In the genomic region with DNA sequence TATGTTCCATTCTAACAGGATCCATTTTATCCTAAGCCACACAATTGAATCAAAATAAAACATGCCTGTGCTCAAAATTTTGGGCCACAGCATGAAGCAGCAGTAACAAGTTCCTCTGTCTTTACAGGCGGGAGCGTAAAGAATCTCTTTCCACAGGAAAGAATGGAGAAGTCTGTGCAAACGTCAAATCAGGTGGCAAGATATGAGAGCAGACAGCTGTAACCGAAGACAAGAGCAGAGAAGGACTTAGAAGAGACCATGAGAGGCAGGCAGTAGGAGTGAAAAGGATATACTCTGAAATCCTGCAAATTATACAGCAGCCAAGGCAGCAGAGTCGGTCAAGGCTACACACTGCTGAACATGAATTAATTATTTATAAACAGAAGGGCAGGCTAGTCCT, we compare ENCODE assay signal across 30 mouse cellular contexts. TPM values are rescaled to one million over a fixed set of nuclear protein-coding genes. Genes with fewer than 3 reads are reported as not detected.
DNase-seq lines count a peak whose midpoint lies in the region; ATAC-seq and TF ChIP-seq lines count a peak whose summit lies in the region.
"Had no signal": no experiment of that assay in that cellular context is flagged by ENCODE, and none has a peak within 500 bp of the region (broad histone marks: within the 10 kb centered on the region; RNA-seq: fewer than 3 reads in every experiment).

No protein-coding gene starts in this region.

- no peak overlapping the region for H3K4me3 ChIP-seq in kidney, adult 2 months (ENCODE audit: insufficient read depth, low read depth, low read length)
- H3K4me3 ChIP-seq in kidney, embryonic 15.5 days (replicated peaks): no peak overlapping the region
- no peak overlapping the region for H3K4me3 ChIP-seq in midbrain, embryonic 14.5 days (replicated peaks; ENCODE audit: low read depth, low read length)
- no peak overlapping the region for H3K4me3 ChIP-seq in midbrain, postnatal 0 days (ENCODE audit: low read depth, low read length)
- no peak overlapping the region for H3K4me3 ChIP-seq in MEL (ENCODE audit: control insufficient read depth in 1 of 2, insufficient read depth in 1 of 2, low read depth in 2 of 2, low read length in 2 of 2)
- no peak overlapping the region for H3K4me3 ChIP-seq in layer of hippocampus, adult 2 months
- H3K4me3 ChIP-seq: embryonic facial prominence, embryonic 13.5 days; embryonic facial prominence, embryonic 15.5 days; erythroblast, embryonic 14.5 days; forebrain, embryonic 10.5 days; forebrain, embryonic 12.5 days had no signal

- 61% methylated on average over 5 of the region's 5 CpGs for WGBS in kidney, adult 2 months
- WGBS in kidney, embryonic 15.5 days: 66% methylated on average over 5 of the region's 5 CpGs
- WGBS in midbrain, embryonic 14.5 days: 31% methylated on average over 5 of the region's 5 CpGs
- 36% methylated on average over 5 of the region's 5 CpGs for WGBS in midbrain, postnatal 0 days

- no peak overlapping the region for H3K4me2 ChIP-seq in kidney, embryonic 15.5 days
- no peak overlapping the region for H3K4me2 ChIP-seq in midbrain, embryonic 14.5 days (ENCODE audit: low read length)
- no peak overlapping the region for H3K4me2 ChIP-seq in midbrain, postnatal 0 days (ENCODE audit: low read depth, low read length, poor library complexity, severe bottlenecking)
- H3K4me2 ChIP-seq: embryonic facial prominence, embryonic 13.5 days; embryonic facial prominence, embryonic 15.5 days; forebrain, embryonic 12.5 days had no signal

- TF ChIP-seq CTCF in kidney, adult 2 months (conservative IDR thresholded peaks at IDR 0.05; ENCODE audit: insufficient read depth, insufficient read length, low read depth, low read length): no peak
- no peak for TF ChIP-seq CTCF in midbrain, postnatal 0 days (IDR thresholded peaks at IDR 0.05)
- no peak for TF ChIP-seq CTCF in MEL (IDR thresholded peaks at IDR 0.05 in 2 of 3, conservative IDR thresholded peaks at IDR 0.05 in 1 of 3; ENCODE audit: control insufficient read depth in 1 of 3, insufficient read depth in 1 of 3, low read depth in 2 of 3, low read length in 3 of 3, poor library complexity in 1 of 3, severe bottlenecking in 1 of 3)
- no peak for TF ChIP-seq CTCF in layer of hippocampus, adult 2 months (conservative IDR thresholded peaks at IDR 0.05)

- H3K79me2 ChIP-seq in MEL (ENCODE audit: control insufficient read depth, insufficient read depth, low read length, poor library complexity): no peaks in the 10 kb centered on the region

- H3K9ac ChIP-seq in kidney, embryonic 15.5 days: no peak overlapping the region
- H3K9ac ChIP-seq in midbrain, embryonic 14.5 days (replicated peaks; ENCODE audit: low read length): no peak overlapping the region
- no peak overlapping the region for H3K9ac ChIP-seq in midbrain, postnatal 0 days (replicated peaks; ENCODE audit: low read length, poor library complexity, severe bottlenecking)
- no peak overlapping the region for H3K9ac ChIP-seq in MEL (ENCODE audit: control insufficient read depth, low read depth, low read length, poor library complexity, severe bottlenecking)
- H3K9ac ChIP-seq: embryonic facial prominence, embryonic 13.5 days; embryonic facial prominence, embryonic 15.5 days; forebrain, embryonic 12.5 days had no signal

- peaks cover 3% of the 10 kb centered on the region; the same call in 1 of the 2 replicates for H3K4me1 ChIP-seq in kidney, adult 2 months (ENCODE audit: control insufficient read depth, insufficient read depth, low read length)
- H3K4me1 ChIP-seq in kidney, embryonic 15.5 days: peaks cover 6% of the 10 kb centered on the region; the same call in 1 of the 2 replicates
- no peaks in the 10 kb centered on the region for H3K4me1 ChIP-seq in midbrain, embryonic 14.5 days (ENCODE audit: control insufficient read depth, insufficient read depth, low read length)
- no peaks in the 10 kb centered on the region for H3K4me1 ChIP-seq in midbrain, postnatal 0 days (ENCODE audit: insufficient read depth, low read length)
- peaks cover 3 to 6% of the 10 kb centered on the region in 2 experiments for H3K4me1 ChIP-seq in MEL (ENCODE audit: control insufficient read depth in 1 of 2, insufficient read depth in 2 of 2, low read length in 2 of 2)
- H3K4me1 ChIP-seq: embryonic facial prominence, embryonic 13.5 days; embryonic facial prominence, embryonic 15.5 days; forebrain, embryonic 10.5 days; forebrain, embryonic 12.5 days had no signal

- no peak for ATAC-seq in kidney, embryonic 15.5 days (replicated peaks; ENCODE audit: low FRiP score)
- no peak for ATAC-seq in midbrain, embryonic 14.5 days (ENCODE audit: low FRiP score, low TSS enrichment)
- ATAC-seq in midbrain, postnatal 0 days (ENCODE audit: low FRiP score): no peak
- ATAC-seq in granulocyte monocyte progenitor cell, adult 5-6 weeks (replicated peaks; ENCODE audit: poor library complexity, severe bottlenecking): peak; percentile 17; the same call in 1 of the 2 replicates
- ATAC-seq: CD4-positive, CD25-positive, alpha-beta regulatory T cell, adult 4 months; forebrain, embryonic 14.5 days; forebrain, embryonic 16.5 days had no signal

- H3K36me3 ChIP-seq in kidney, adult 2 months (ENCODE audit: control insufficient read depth, insufficient read depth, low read length): no peaks in the 10 kb centered on the region
- H3K36me3 ChIP-seq in kidney, embryonic 15.5 days: no peaks in the 10 kb centered on the region
- H3K36me3 ChIP-seq in midbrain, embryonic 14.5 days (ENCODE audit: control insufficient read depth, insufficient read depth, low read length): no peaks in the 10 kb centered on the region
- H3K36me3 ChIP-seq in midbrain, postnatal 0 days (ENCODE audit: insufficient read depth, low read length): no peaks in the 10 kb centered on the region
- peaks cover 0 to 3% of the 10 kb centered on the region in 2 experiments; a peak in 2 of 4 replicates for H3K36me3 ChIP-seq in MEL (ENCODE audit: control insufficient read depth in 1 of 2, insufficient read depth in 2 of 2, low read length in 2 of 2)
- H3K36me3 ChIP-seq: embryonic facial prominence, embryonic 13.5 days; embryonic facial prominence, embryonic 15.5 days; forebrain, embryonic 10.5 days; forebrain, embryonic 12.5 days; G1E had no signal

- TF ChIP-seq EP300 in MEL (IDR thresholded peaks at IDR 0.05; ENCODE audit: low read depth in 1 of 2, low read length in 2 of 2): no peak

- no peak for TF ChIP-seq POLR2A in kidney, adult 2 months (IDR thresholded peaks at IDR 0.05; ENCODE audit: low read depth, low read length)
- no peak for TF ChIP-seq POLR2A in MEL (IDR thresholded peaks at IDR 0.05; ENCODE audit: control insufficient read depth in 1 of 2, insufficient read depth in 1 of 2, low read depth in 1 of 2, low read length in 2 of 2, poor library complexity in 1 of 2)

- H3K9me3 ChIP-seq in kidney, embryonic 15.5 days (replicated peaks): no peaks in the 10 kb centered on the region
- no peaks in the 10 kb centered on the region for H3K9me3 ChIP-seq in midbrain, embryonic 14.5 days (ENCODE audit: control insufficient read depth, low read length)
- H3K9me3 ChIP-seq in midbrain, postnatal 0 days (ENCODE audit: low read length): no peaks in the 10 kb centered on the region
- H3K9me3 ChIP-seq in MEL (replicated peaks; ENCODE audit: insufficient read depth, low read length): no peaks in the 10 kb centered on the region
- H3K9me3 ChIP-seq: embryonic facial prominence, embryonic 13.5 days; embryonic facial prominence, embryonic 15.5 days; forebrain, embryonic 10.5 days; forebrain, embryonic 12.5 days; G1E had no signal

- peak overlapping the region; percentile 93; the same call in 1 of the 2 replicates for H3K27ac ChIP-seq in kidney, adult 2 months (ENCODE audit: insufficient read depth, low read depth, low read length)
- no peak overlapping the region for H3K27ac ChIP-seq in kidney, embryonic 15.5 days
- no peak overlapping the region for H3K27ac ChIP-seq in midbrain, embryonic 14.5 days (replicated peaks; ENCODE audit: low read depth, low read length)
- no peak overlapping the region for H3K27ac ChIP-seq in midbrain, postnatal 0 days (ENCODE audit: low read depth, low read length)
- no peak overlapping the region for H3K27ac ChIP-seq in MEL (ENCODE audit: control insufficient read depth, low read depth, low read length)
- H3K27ac ChIP-seq in layer of hippocampus, adult 2 months: no peak overlapping the region
- H3K27ac ChIP-seq: embryonic facial prominence, embryonic 13.5 days; embryonic facial prominence, embryonic 15.5 days; forebrain, embryonic 10.5 days; forebrain, embryonic 12.5 days had no signal

- TF ChIP-seq RAD21 in MEL (IDR thresholded peaks at IDR 0.05; ENCODE audit: low read depth, low read length): no peak

- no peaks in the 10 kb centered on the region for H3K27me3 ChIP-seq in kidney, adult 2 months (replicated peaks; ENCODE audit: control insufficient read depth, insufficient read depth, low read length)
- no peaks in the 10 kb centered on the region for H3K27me3 ChIP-seq in kidney, embryonic 15.5 days
- H3K27me3 ChIP-seq in midbrain, embryonic 14.5 days (ENCODE audit: control insufficient read depth, insufficient read depth, low read length): no peaks in the 10 kb centered on the region
- no peaks in the 10 kb centered on the region for H3K27me3 ChIP-seq in midbrain, postnatal 0 days (ENCODE audit: insufficient read depth, low read length)
- H3K27me3 ChIP-seq in MEL (ENCODE audit: control insufficient read depth in 1 of 2, insufficient read depth in 2 of 2, low read length in 2 of 2): no peaks in the 10 kb centered on the region
- H3K27me3 ChIP-seq: CH12.LX; embryonic facial prominence, embryonic 13.5 days; embryonic facial prominence, embryonic 15.5 days; forebrain, embryonic 12.5 days had no signal

- peak; percentile 27 for DNase-seq in kidney, adult 2 months
- peak; percentile 6 for DNase-seq in midbrain, embryonic 14.5 days
- no peak for DNase-seq in midbrain, postnatal 0 days (ENCODE audit: low spot score)
- DNase-seq in MEL (ENCODE audit: low read depth, low spot score): peak; percentile 45
- no peak for DNase-seq in layer of hippocampus, adult 2 months (ENCODE audit: low spot score in 2 of 2)
- DNase-seq: adrenal gland, postnatal 10 days; adrenal gland, postnatal 25 days; B cell, adult 2 months; cerebellum, adult 11 months; cerebellum, adult 18-20 months; cerebellum, adult 8-10 months; cerebellum, adult 9-11 months; cerebellum, postnatal 14 days; cerebellum, postnatal 36 days had no signal

RNA-seq across cellular contexts. Expression of a gene that starts 55.7 kb away (rescaled TPM):
- polyA plus RNA-seq in kidney, adult 2 months (2012; rRNA removed): not detected in 2 replicates
- 0.19 and 0.71 TPM in 2 replicates for polyA plus RNA-seq in kidney, embryonic 15.5 days (2015; fragmentation: Nextera tagmentation; extraction: Ambion mirVana)
- not detected in 2 replicates for polyA plus RNA-seq in midbrain, embryonic 14.5 days (2014; fragmentation: Nextera tagmentation; extraction: Ambion mirVana)
- not detected in 2 replicates for total RNA-seq in midbrain, postnatal 0 days (2014; rRNA removed)
- not detected in 2 replicates for polyA plus RNA-seq in midbrain, postnatal 0 days (2015; fragmentation: Nextera tagmentation; extraction: Ambion mirVana)
- not detected in 2 replicates for total RNA-seq in MEL (2012; rRNA removed)
- polyA plus RNA-seq in MEL (2012; ENCODE audit: insufficient read depth in 1 of 2, insufficient read length in 2 of 2, low read depth in 1 of 2, low replicate concordance in 2 of 2, missing spikeins in 1 of 2): not detected
- total RNA-seq in granulocyte monocyte progenitor cell, adult 5-6 weeks (2014; fragmentation: Nextera tagmentation): not detected in 2 replicates
- total RNA-seq in granulocyte monocyte progenitor cell, adult 5-6 weeks (2017): not detected in 2 replicates
- not detected for total RNA-seq in layer of hippocampus, adult 2 months (2021)
- total RNA-seq: adrenal gland, adult 2 months; adrenal gland, postnatal 10 days; adrenal gland, postnatal 25 days; adrenal gland, postnatal 4 days; CH12.LX had no signal
- polyA plus RNA-seq: adrenal gland, adult 2 months; CD4-positive, CD25-positive, alpha-beta regulatory T cell, adult 4 months; cortical plate, adult 2 months; embryonic facial prominence, embryonic 11.5 days; embryonic facial prominence, embryonic 15.5 days; erythroblast, embryonic 14.5 days; forebrain, embryonic 10.5 days; forebrain, embryonic 12.5 days; forebrain, embryonic 14.5 days; forebrain, embryonic 16.5 days had no signal

Comparison
In these comparisons a context has a peak if more than half of its experiments do, and no peak if none do; other contexts are left out.
1. DNase-seq: peak in kidney, adult 2 months (single experiment), midbrain, embryonic 14.5 days (single experiment) and MEL (single experiment); none in midbrain, postnatal 0 days (single experiment) and layer of hippocampus, adult 2 months (0 of 2).